Mouse (Mus musculus) kidney, postnatal 10 days (tissue): Measurements from ENCODE around the gene Fam214b.

Experiments
- DNase-seq: peaks from one replicate; pipeline ENCODE4 v3.0.0; 2021; ENCODE audit warnings: mixed read lengths

Gene Fam214b

GRCm38 (mm10) chr4:43005765-43006164 is 40.3 kb downstream of the Fam214b start:
- DNase-seq = peak; percentile 40

- no peak for DNase-seq
Measured at GRCm38 (mm10) chr4:43004951-43005350, 41.1 kb downstream of the Fam214b start.

- DNase-seq = peak; percentile 33
Measured at GRCm38 (mm10) chr4:43002756-43003439, 43.1 kb downstream of the Fam214b start.

GRCm38 (mm10) chr4:43001272-43001671 is 44.7 kb downstream of the Fam214b start:
- DNase-seq = no peak

- peak; percentile 99 for DNase-seq
Measured at GRCm38 (mm10) chr4:43000141-43000986, 45.7 kb downstream of the Fam214b start, which contains the start of gene Vcp. Gene Vcp (minus strand): TSS chr4:43000507.

GRCm38 (mm10) chr4:42999451-43000140 is 46.4 kb downstream of the Fam214b start:
- DNase-seq = peak; percentile 86

- DNase-seq = no peak
Measured at GRCm38 (mm10) chr4:42998022-42998421, 48.0 kb downstream of the Fam214b start.

- DNase-seq = no peak
Measured at GRCm38 (mm10) chr4:42988296-42988695, 57.7 kb downstream of the Fam214b start.
